Mouse (Mus musculus) thymus, adult 2 months (tissue): ENCODE measurements around the gene Aknad1.

Source experiments
- CTCF ChIP-seq: fragments of 200-500 bp; IDR thresholded peaks from 2 replicates; pipeline ENCODE4 v1.5.1; 2012; ENCODE audit warnings: mild to moderate bottlenecking, control low read depth, low read length, moderate library complexity, borderline replicate concordance; ENCODE audit not compliant: control insufficient read depth, poor library complexity, insufficient read depth; ENCODE audit errors: extremely low read depth
- POLR2A ChIP-seq: fragments of 200-500 bp; IDR thresholded peaks from 2 replicates; pipeline ENCODE4 v1.6.1; 2012; ENCODE audit warnings: mild to moderate bottlenecking, low read length, control low read depth, moderate library complexity; ENCODE audit not compliant: control insufficient read depth, poor library complexity, insufficient read depth; ENCODE audit errors: extremely low read depth

DNA sequence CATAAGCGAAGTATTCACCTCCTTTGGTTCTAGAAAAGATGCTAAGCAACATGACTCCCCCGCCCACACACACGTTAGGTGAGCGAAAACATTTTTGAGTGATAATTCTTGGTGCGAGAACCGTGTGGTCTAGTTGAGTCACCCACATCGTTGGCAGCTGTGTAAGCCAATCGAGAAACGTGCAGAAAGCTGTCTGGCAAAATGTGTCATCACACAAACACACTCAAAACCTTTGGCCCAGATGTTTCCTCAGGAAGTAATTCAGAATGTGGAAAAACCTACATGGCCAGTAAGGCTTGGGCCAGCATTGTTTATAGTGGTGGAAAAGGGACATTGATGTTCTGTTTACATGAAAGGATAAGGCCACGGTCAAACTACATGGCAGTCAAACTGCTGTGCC, 28.0 kb downstream of the Aknad1 start:
- no peak for TF ChIP-seq CTCF
- no peak for TF ChIP-seq POLR2A
